Mouse (Mus musculus): ENCODE results near the gene Nup85. TPM values are rescaled to one million over a fixed set of nuclear protein-coding genes. Genes with fewer than 3 reads are reported as not detected.
A peak's percentile ranks its signal among the peaks of the same experiment; 100 is the strongest.
"Not testable (repeated sequence)": the region's sequence is repeated elsewhere in the genome, so short reads cannot be mapped to it uniquely, and the experiment has no call there.

Gene Nup85
- 10 to 100 TPM; 20.9 to 22.3 TPM for total RNA-seq (2021)
- long read RNA-seq, experiment 1, transcript Nup85-201 (19 exons, 2,230 nt): major isoform, 21 of 30 reads
- long read RNA-seq, experiment 1, partial matches to known transcripts: 5 of 30 reads
- long read RNA-seq, experiment 1, other reads (novel, unspliced or antisense): 4 of 30 reads
- long read RNA-seq, experiment 2, transcript Nup85-201 (19 exons, 2,230 nt): major isoform, 33 of 42 reads
- long read RNA-seq, experiment 2, partial matches to known transcripts: 2 of 42 reads
- long read RNA-seq, experiment 2, other reads (novel, unspliced or antisense): 7 of 42 reads

GRCm38 (mm10) chr11:115564064-115564809 lies at the start of gene Nup85:
Nup85 (plus strand) TSS chr11:115564434.
- intact Hi-C loops (cut with DNase I): no loop called here
- peak; percentile 97 to 98 for DNase-seq

DNA sequence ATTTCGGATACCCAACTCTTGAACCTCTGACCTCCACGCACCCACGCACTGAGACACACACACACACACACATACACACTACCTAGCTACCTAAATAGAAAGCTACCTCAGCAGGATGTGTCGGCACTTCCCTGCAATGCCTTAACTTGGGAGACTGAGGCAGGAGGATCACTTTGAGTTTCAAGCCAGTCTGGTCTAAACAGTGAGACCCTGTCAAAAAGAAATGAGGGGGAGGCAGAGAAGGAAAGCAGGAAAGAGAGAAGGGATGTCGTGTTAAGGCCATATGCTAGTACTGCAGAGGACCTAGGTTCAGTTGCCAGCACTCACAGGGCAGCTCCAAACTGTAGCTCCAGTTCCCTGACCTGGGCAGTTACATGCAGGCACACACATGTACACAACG lies 49.2 kb upstream of the Nup85 start:
- no peak for DNase-seq
- intact Hi-C loops (cut with DNase I): no loop called here

DNA sequence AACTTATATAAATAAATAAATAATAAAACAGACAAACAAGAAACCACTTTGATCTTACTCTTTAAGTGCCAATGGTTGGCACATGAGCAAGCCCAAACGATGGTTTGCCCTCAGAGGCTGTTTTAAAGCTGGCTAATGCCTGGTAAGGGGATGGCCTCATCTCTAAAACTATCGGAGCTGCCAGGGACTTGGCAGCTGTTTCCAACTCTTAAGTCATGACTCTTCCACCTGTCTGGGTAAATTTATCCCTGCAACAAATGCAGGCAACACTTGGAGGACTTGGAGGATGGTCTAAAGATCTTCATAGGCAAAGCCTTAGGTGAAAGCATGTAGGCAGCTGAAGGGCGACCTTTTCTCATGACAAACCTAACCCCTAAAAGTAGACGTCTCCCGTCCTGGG lies 47.3 kb upstream of the Nup85 start:
- intact Hi-C loops (cut with DNase I): no loop called here
- no peak for DNase-seq

DNA sequence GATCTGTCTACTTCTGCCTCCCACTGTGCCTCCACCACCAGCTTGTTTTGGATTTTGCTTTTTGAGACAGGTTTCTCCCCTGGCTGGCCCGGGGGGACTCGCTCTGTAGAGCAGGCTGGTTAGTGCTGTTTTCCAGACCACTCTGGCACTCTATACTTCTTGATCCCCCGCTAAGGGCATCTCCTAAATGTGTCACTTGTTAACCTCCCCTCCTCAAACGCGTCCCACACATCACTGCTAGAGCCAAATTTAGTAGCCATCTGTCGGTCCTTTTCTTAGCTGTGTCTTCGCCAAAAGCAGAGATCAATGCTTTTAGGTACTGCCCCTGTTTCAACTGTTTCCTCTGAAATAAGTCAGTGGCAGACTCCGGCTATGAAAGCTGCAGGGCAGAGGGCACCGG lies 45.5 kb upstream of the Nup85 start:
- intact Hi-C loops (cut with DNase I): no loop called here
- DNase-seq: no peak

DNA sequence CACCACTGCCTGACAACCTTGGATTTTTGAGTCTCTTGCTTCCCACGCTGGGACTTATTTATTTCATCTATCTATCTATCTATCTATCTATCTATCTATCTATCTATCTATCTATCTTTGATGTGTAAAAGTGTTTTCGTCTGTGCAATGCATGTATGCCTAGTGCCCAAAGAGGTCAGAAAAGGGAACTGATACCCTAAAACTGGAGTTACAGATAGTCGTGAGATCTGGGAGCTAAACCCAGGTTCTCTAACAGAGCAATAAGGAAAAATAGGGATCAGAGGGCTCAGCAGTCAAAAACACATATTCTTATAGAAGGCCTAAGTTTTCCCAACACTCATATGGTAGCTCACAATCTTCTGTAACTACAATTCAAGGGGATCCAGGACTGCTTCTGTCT lies 44.7 kb upstream of the Nup85 start:
- DNase-seq: no peak
- intact Hi-C loops (cut with DNase I): no loop called here

- intact Hi-C loops (cut with DNase I): no loop called here
- DNase-seq: no peak
Measured at GRCm38 (mm10) chr11:115520218-115520617, 44.0 kb upstream of the Nup85 start.

- intact Hi-C loops (cut with DNase I): no loop called here
Measured at GRCm38 (mm10) chr11:115521080-115521479, 43.2 kb upstream of the Nup85 start.

DNA sequence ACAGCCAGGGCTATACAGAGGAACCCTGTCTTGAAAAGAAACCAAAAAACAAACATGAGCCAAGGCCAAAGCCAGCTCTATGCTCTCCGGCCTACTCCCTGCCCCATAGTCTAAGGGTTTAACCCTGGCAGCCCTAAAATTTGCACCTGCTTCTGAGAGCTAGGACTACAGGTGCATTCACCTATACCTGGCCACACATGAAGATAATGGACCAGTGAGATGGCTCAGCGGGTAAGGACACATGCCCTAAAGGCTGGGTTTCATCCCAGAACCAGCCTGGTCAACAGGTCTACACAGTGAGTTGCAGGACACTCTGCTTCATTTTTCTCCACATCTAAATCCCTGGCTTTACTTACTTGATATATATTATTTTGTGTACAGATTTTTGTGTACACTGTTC lies 42.0 kb upstream of the Nup85 start:
- no peak for DNase-seq
- intact Hi-C loops (cut with DNase I): no loop called here

More at GRCm38 (mm10) chr11:115521080-115521479, 43.2 kb upstream of the Nup85 start:
- DNase-seq: no peak

GRCm38 (mm10) chr11:115522703-115523102 lies 41.5 kb upstream of the Nup85 start:
- no peak for DNase-seq
- intact Hi-C loops (cut with DNase I): no loop called here

- intact Hi-C loops (cut with DNase I); DNase-seq: not testable (repeated sequence)
Measured at GRCm38 (mm10) chr11:115526446-115526845, 37.8 kb upstream of the Nup85 start.

- DNase-seq: no peak
Measured at GRCm38 (mm10) chr11:115534759-115535371, 29.4 kb upstream of the Nup85 start.

GRCm38 (mm10) chr11:115535401-115536037 lies 28.7 kb upstream of the Nup85 start:
- intact Hi-C loops (cut with DNase I): loop anchor here (1.0 to 5.0 kb wide), 3 partner anchors 21 to 113 kb away; partner anchors contain the start of genes Jpt1 and Kctd2
- peak; percentile 77 to 83 for DNase-seq

More at GRCm38 (mm10) chr11:115534759-115535371, 29.4 kb upstream of the Nup85 start:
- intact Hi-C loops (cut with DNase I): loop anchor here (5.0 kb wide), 1 partner anchor 113 kb away; the partner anchor contains the start of gene Kctd2

GRCm38 (mm10) chr11:115536038-115536681 lies 28.1 kb upstream of the Nup85 start, which contains the start of gene Sumo2:
Sumo2 (minus strand) TSS chr11:115536276.
- peak; percentile 100 for DNase-seq
- intact Hi-C loops (cut with DNase I): loop anchor here (1.0 to 5.0 kb wide), 3 partner anchors 22 to 114 kb away; partner anchors contain the start of genes Jpt1 and Kctd2

DNA sequence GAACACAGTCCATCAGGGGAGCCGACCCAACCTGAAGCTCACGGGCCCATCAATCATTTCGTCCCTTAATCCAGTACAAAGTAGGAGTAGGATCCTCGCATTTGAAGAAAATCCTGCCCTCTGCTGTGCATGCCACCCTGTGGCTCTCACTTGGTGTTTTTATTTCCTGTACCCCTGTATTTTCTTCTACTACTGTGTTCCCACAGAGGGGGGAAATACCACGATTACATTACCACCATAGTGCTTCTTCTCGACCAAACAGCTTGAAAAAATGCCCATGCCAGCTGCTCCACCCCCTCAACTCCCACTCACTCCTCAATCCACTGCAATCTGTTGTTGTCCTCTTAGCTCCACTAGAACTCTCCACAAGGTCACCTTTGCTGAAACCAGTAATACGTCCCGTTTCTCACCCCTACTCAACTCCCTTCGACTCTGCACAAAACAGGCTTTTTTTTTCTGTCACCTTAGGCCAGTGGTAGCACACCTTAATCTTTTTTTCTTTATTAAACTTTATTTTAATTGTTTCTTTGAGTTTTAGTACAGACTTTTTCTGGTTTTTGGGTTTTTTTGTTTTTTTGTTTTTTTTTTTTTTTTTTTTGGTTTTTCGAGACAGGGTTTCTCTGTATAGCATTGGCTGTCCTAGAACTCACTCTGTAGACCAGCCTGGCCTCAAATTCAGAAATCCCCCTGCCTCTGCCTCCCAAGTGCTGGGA lies 27.2 kb upstream of the Nup85 start:
- DNase-seq: no peak
- intact Hi-C loops (cut with DNase I): loop anchor here (1.0 to 5.0 kb wide), 3 partner anchors 23 to 115 kb away; partner anchors contain the start of genes Jpt1 and Kctd2

GRCm38 (mm10) chr11:115538045-115538444 lies 26.2 kb upstream of the Nup85 start:
- no peak for DNase-seq
- intact Hi-C loops (cut with DNase I): loop anchor here (5.0 kb wide), 1 partner anchor 116 kb away; the partner anchor contains the start of gene Kctd2

DNA sequence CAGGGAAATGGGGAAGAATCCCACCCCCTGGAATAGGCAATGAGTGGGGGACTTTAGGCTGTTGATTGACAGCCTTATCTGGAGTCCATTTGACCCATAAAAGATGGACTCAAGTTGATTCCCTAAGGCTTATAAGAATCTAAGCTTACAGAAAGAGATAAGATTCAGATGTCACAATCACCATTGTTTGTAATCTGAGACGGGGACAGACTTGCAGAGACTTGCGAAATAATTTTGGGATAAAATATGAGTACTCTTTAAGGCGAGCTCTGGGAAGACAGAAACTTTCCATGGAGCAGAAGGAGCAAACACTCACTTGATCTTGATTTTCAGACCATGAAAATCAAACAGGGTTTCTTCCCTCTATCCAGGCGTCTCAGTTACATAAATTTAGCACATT lies 20.7 kb upstream of the Nup85 start:
- intact Hi-C loops (cut with DNase I): no loop called here
- DNase-seq: no peak

GRCm38 (mm10) chr11:115552783-115553182 lies 11.5 kb upstream of the Nup85 start:
- no peak for DNase-seq
- intact Hi-C loops (cut with DNase I): no loop called here

DNA sequence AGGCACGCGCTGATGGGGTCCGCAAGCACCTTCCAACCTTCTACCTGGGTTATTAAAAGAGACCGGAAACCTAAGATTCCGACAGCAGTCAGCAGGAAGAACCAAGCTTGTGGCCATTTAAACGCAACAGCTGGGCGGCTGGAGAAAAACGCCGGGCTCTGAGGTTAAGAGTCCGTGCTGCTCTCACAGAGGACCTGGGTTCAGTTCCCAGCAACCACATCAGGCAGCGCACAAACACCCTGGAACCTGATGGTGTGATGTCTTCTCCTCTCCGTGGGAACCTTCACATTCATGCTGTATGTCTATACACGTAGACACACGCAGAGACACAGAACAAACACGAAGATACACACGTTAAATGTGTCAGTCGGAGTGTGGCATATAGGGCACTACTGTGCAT lies 8.5 kb upstream of the Nup85 start:
- DNase-seq: no peak

GRCm38 (mm10) chr11:115563406-115563805 lies 828 bp upstream of the Nup85 start:
- no peak for DNase-seq
- intact Hi-C loops (cut with DNase I): no loop called here

More for the DNA sequence above, 8.5 kb upstream of the Nup85 start:
- intact Hi-C loops (cut with DNase I): no loop called here
